Mouse (Mus musculus): ENCODE data around the gene Gm47841.

GRCm38 (mm10) chr15:101091551-101091950, 44.4 kb upstream of the Gm47841 start:
- TF ChIP-seq TAL1 (IDR thresholded peaks at IDR 0.05; ENCODE audit: low read length) (no peak), GATA1 (IDR thresholded peaks at IDR 0.05; ENCODE audit: low read length) (no peak)
